Mouse (Mus musculus): ENCODE measurements around the gene Ryr2.

GRCm38 (mm10) chr13:11987556-11987955, 119.2 kb downstream of the Ryr2 start:
- no peak for TF ChIP-seq CTCF (IDR thresholded peaks at IDR 0.05; ENCODE audit: low read depth)
- no peak for TF ChIP-seq EP300 (IDR thresholded peaks at IDR 0.05; ENCODE audit: low read depth)
